Mouse (Mus musculus): ENCODE measurements at regions not wholly inside any gene's neighbourhood (a gene's known extent, or its start where the extent isn't known, plus 50 kb on each side); places are given as distances from the start of the nearest gene placed in this dataset.

GRCm38 (mm10) chr11:20939644-20940043, 108.8 kb upstream of the Lgalsl start:
- TF ChIP-seq CTCF (IDR thresholded peaks at IDR 0.05; ENCODE audit: low read depth) (no peak), EP300 (optimal IDR thresholded peaks at IDR 0.05) (no peak)
